Mouse (Mus musculus): Measurements from ENCODE around the gene Nrg3. TPM values are rescaled to one million over a fixed set of nuclear protein-coding genes. Genes with fewer than 3 reads are reported as not detected.

The Nrg3 gene
- polyA plus RNA-seq, 1 experiment from 2014 or later: 14.4 TPM

- no peak overlapping the region for H3K4me2 ChIP-seq
- no peak overlapping the region for H3K27ac ChIP-seq (replicated peaks)
- H3K9me3 ChIP-seq: no peaks in the 10 kb centered on the region
- no peak overlapping the region for H3K9ac ChIP-seq
- H3K4me1 ChIP-seq (replicated peaks): no peaks in the 10 kb centered on the region; the same call in 1 of the 2 replicates
- WGBS: 89% methylated on average over 3 of the region's 3 CpGs
- ATAC-seq (ENCODE audit: low FRiP score, low read depth): no peak
- no peaks in the 10 kb centered on the region for H3K36me3 ChIP-seq
- no peaks in the 10 kb centered on the region for H3K27me3 ChIP-seq
- H3K4me3 ChIP-seq: no peak overlapping the region
Measured at GRCm38 (mm10) chr14:38700972-38701371, 771.9 kb downstream of the Nrg3 start.

GRCm38 (mm10) chr14:38659973-38660372 lies 812.9 kb downstream of the Nrg3 start:
- 42% methylated on average over 1 of the region's 1 CpGs for WGBS
- no peak overlapping the region for H3K9ac ChIP-seq
- H3K27ac ChIP-seq (replicated peaks): no peak overlapping the region

GRCm38 (mm10) chr14:38637070-38637469 lies 835.8 kb downstream of the Nrg3 start:
- H3K27ac ChIP-seq (replicated peaks): no peak overlapping the region
- H3K36me3 ChIP-seq: no peaks in the 10 kb centered on the region
- H3K9me3 ChIP-seq: no peaks in the 10 kb centered on the region
- no peaks in the 10 kb centered on the region for H3K27me3 ChIP-seq
- no peak overlapping the region for H3K4me3 ChIP-seq
- ATAC-seq (ENCODE audit: low FRiP score, low read depth): no peak
- 83% methylated on average over 3 of the region's 3 CpGs for WGBS
- no peaks in the 10 kb centered on the region for H3K4me1 ChIP-seq (replicated peaks)
- H3K9ac ChIP-seq: no peak overlapping the region
- no peak overlapping the region for H3K4me2 ChIP-seq

More at GRCm38 (mm10) chr14:38659973-38660372, 812.9 kb downstream of the Nrg3 start:
- Histone ChIP-seq H3K36me3 (no peaks in the 10 kb centered on the region), H3K4me2 (no peak overlapping the region), H3K4me3 (no peak overlapping the region), H3K4me1 (replicated peaks) (no peaks in the 10 kb centered on the region), H3K9me3 (no peaks in the 10 kb centered on the region), H3K27me3 (no peaks in the 10 kb centered on the region)
- no peak for ATAC-seq (ENCODE audit: low FRiP score, low read depth)

- Histone ChIP-seq H3K4me1 (replicated peaks) (peaks cover 9% of the 10 kb centered on the region), H3K4me2 (no peak overlapping the region), H3K36me3 (no peaks in the 10 kb centered on the region), H3K27ac (replicated peaks) (no peak overlapping the region), H3K9me3 (no peaks in the 10 kb centered on the region), H3K4me3 (no peak overlapping the region), H3K9ac (no peak overlapping the region), H3K27me3 (no peaks in the 10 kb centered on the region)
- ATAC-seq (ENCODE audit: low FRiP score, low read depth): no peak
- WGBS: 68% methylated on average over 3 of the region's 3 CpGs
Measured at GRCm38 (mm10) chr14:38630114-38630513, 842.8 kb downstream of the Nrg3 start.

GRCm38 (mm10) chr14:38629671-38630070 lies 843.2 kb downstream of the Nrg3 start:
- H3K9ac ChIP-seq: no peak overlapping the region
- H3K36me3 ChIP-seq: no peaks in the 10 kb centered on the region
- ATAC-seq (ENCODE audit: low FRiP score, low read depth): peak; percentile 77
- H3K4me3 ChIP-seq: no peak overlapping the region
- H3K4me2 ChIP-seq: no peak overlapping the region
- H3K27ac ChIP-seq (replicated peaks): no peak overlapping the region
- H3K27me3 ChIP-seq: no peaks in the 10 kb centered on the region
- peaks cover 9% of the 10 kb centered on the region for H3K4me1 ChIP-seq (replicated peaks)
- no peaks in the 10 kb centered on the region for H3K9me3 ChIP-seq

GRCm38 (mm10) chr14:38628862-38629619 lies 843.8 kb downstream of the Nrg3 start:
- no peak overlapping the region for H3K4me3 ChIP-seq
- H3K4me1 ChIP-seq (replicated peaks): peaks cover 9% of the 10 kb centered on the region
- H3K36me3 ChIP-seq: no peaks in the 10 kb centered on the region
- no peak overlapping the region for H3K4me2 ChIP-seq
- no peak for ATAC-seq (ENCODE audit: low FRiP score, low read depth)
- H3K27ac ChIP-seq (replicated peaks): no peak overlapping the region
- WGBS: 58% methylated on average over 2 of the region's 2 CpGs
- no peak overlapping the region for H3K9ac ChIP-seq
- no peaks in the 10 kb centered on the region for H3K9me3 ChIP-seq
- no peaks in the 10 kb centered on the region for H3K27me3 ChIP-seq

- H3K4me1 ChIP-seq (replicated peaks): no peaks in the 10 kb centered on the region
- H3K27ac ChIP-seq (replicated peaks): no peak overlapping the region
- H3K36me3 ChIP-seq: no peaks in the 10 kb centered on the region
- H3K4me3 ChIP-seq: no peak overlapping the region
- ATAC-seq (ENCODE audit: low FRiP score, low read depth): no peak
- no peak overlapping the region for H3K9ac ChIP-seq
- H3K9me3 ChIP-seq: no peaks in the 10 kb centered on the region
- H3K4me2 ChIP-seq: no peak overlapping the region
- H3K27me3 ChIP-seq: no peaks in the 10 kb centered on the region
Measured at GRCm38 (mm10) chr14:38616969-38617368, 855.9 kb downstream of the Nrg3 start.

- Histone ChIP-seq H3K27me3 (no peaks in the 10 kb centered on the region), H3K4me1 (replicated peaks) (no peaks in the 10 kb centered on the region), H3K9ac (no peak overlapping the region), H3K36me3 (no peaks in the 10 kb centered on the region), H3K4me3 (no peak overlapping the region), H3K27ac (replicated peaks) (no peak overlapping the region), H3K9me3 (no peaks in the 10 kb centered on the region), H3K4me2 (no peak overlapping the region)
- ATAC-seq (ENCODE audit: low FRiP score, low read depth): no peak
Measured at GRCm38 (mm10) chr14:38597735-38598134, 875.2 kb downstream of the Nrg3 start.

- WGBS: 89% methylated on average over 1 of the region's 1 CpGs
- H3K4me1 ChIP-seq (replicated peaks): no peaks in the 10 kb centered on the region
- H3K4me3 ChIP-seq: no peak overlapping the region
- no peak overlapping the region for H3K9ac ChIP-seq
- H3K27ac ChIP-seq (replicated peaks): no peak overlapping the region
- H3K4me2 ChIP-seq: no peak overlapping the region
- ATAC-seq (ENCODE audit: low FRiP score, low read depth): no peak
- H3K9me3 ChIP-seq: no peaks in the 10 kb centered on the region
- no peaks in the 10 kb centered on the region for H3K36me3 ChIP-seq
- H3K27me3 ChIP-seq: no peaks in the 10 kb centered on the region
Measured at GRCm38 (mm10) chr14:38594297-38594696, 878.6 kb downstream of the Nrg3 start.

- ATAC-seq (ENCODE audit: low FRiP score, low read depth): no peak
Measured at GRCm38 (mm10) chr14:38576796-38577195, 896.1 kb downstream of the Nrg3 start.

GRCm38 (mm10) chr14:38568184-38568583 lies 904.7 kb downstream of the Nrg3 start:
- no peak overlapping the region for H3K27ac ChIP-seq (replicated peaks)
- no peak for ATAC-seq (ENCODE audit: low FRiP score, low read depth)
- H3K4me3 ChIP-seq: no peak overlapping the region
- H3K36me3 ChIP-seq: no peaks in the 10 kb centered on the region
- no peak overlapping the region for H3K9ac ChIP-seq
- WGBS: 87% methylated on average over 1 of the region's 1 CpGs
- H3K27me3 ChIP-seq: no peaks in the 10 kb centered on the region
- no peaks in the 10 kb centered on the region for H3K9me3 ChIP-seq
- no peak overlapping the region for H3K4me2 ChIP-seq
- H3K4me1 ChIP-seq (replicated peaks): no peaks in the 10 kb centered on the region

More at GRCm38 (mm10) chr14:38576796-38577195, 896.1 kb downstream of the Nrg3 start:
- Histone ChIP-seq H3K4me1 (replicated peaks) (no peaks in the 10 kb centered on the region), H3K9me3 (no peaks in the 10 kb centered on the region), H3K36me3 (no peaks in the 10 kb centered on the region), H3K27ac (replicated peaks) (no peak overlapping the region), H3K4me3 (no peak overlapping the region), H3K4me2 (no peak overlapping the region), H3K9ac (no peak overlapping the region), H3K27me3 (no peaks in the 10 kb centered on the region)
- 90% methylated on average over 3 of the region's 3 CpGs for WGBS

- Histone ChIP-seq H3K9ac (no peak overlapping the region), H3K27ac (replicated peaks) (no peak overlapping the region), H3K4me1 (replicated peaks) (no peaks in the 10 kb centered on the region), H3K27me3 (no peaks in the 10 kb centered on the region), H3K9me3 (no peaks in the 10 kb centered on the region), H3K36me3 (no peaks in the 10 kb centered on the region), H3K4me3 (no peak overlapping the region), H3K4me2 (no peak overlapping the region)
- ATAC-seq (ENCODE audit: low FRiP score, low read depth): no peak
- 94% methylated on average over 3 of the region's 3 CpGs for WGBS
Measured at GRCm38 (mm10) chr14:38566182-38566581, 906.7 kb downstream of the Nrg3 start.

- Histone ChIP-seq H3K9ac (no peak overlapping the region), H3K4me2 (no peak overlapping the region), H3K4me1 (replicated peaks) (no peaks in the 10 kb centered on the region), H3K36me3 (no peaks in the 10 kb centered on the region), H3K4me3 (no peak overlapping the region), H3K9me3 (no peaks in the 10 kb centered on the region), H3K27me3 (no peaks in the 10 kb centered on the region), H3K27ac (replicated peaks) (no peak overlapping the region)
- no peak for ATAC-seq (ENCODE audit: low FRiP score, low read depth)
- 50% methylated on average over 1 of the region's 1 CpGs for WGBS
Measured at GRCm38 (mm10) chr14:38554636-38555035, 918.3 kb downstream of the Nrg3 start.
